Mouse (Mus musculus): ENCODE results near the gene Gtf2i. TPM values are rescaled to one million over a fixed set of nuclear protein-coding genes. Genes with fewer than 3 reads are reported as not detected.

Gtf2i gene
- polyA plus RNA-seq, 1 experiment from 2014 or later: 157 TPM

DNA sequence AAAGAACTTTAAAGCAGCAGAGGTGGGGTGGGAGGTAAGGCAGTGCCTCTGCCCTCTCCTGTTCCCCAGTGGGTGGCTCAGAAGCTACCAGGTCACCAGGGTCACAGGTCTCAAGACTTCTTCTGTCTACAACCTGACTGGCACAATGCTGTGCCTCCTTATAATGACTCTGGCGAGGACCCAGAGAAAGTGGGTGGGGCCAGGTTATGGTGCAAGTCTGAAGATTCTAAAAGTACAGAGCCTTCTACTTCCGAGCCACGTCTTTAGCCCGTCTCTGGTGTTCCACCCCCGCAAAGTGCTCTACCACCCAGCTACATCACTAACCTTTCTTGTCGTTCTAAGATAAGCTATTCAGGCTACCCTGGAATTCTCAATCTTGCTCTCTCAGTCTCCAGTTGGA, 82.4 kb downstream of the Gtf2i start:
- Histone ChIP-seq H3K9ac (ENCODE audit: low read depth, low read length) (no peak overlapping the region), H3K27me3 (ENCODE audit: insufficient read depth, low read length) (no peaks in the 10 kb centered on the region), H3K4me3 (replicated peaks; ENCODE audit: low read depth, low read length) (no peak overlapping the region), H3K4me1 (replicated peaks; ENCODE audit: insufficient read depth, low read length) (peaks cover 14% of the 10 kb centered on the region; the same call in 1 of the 2 replicates), H3K27ac (peak overlapping the region; percentile 48; the same call in 1 of the 2 replicates), H3K4me2 (ENCODE audit: low read length) (no peak overlapping the region), H3K36me3 (ENCODE audit: insufficient read depth, low read length) (peaks cover 6% of the 10 kb centered on the region), H3K9me3 (replicated peaks; ENCODE audit: low read length) (no peaks in the 10 kb centered on the region)
- no peak for TF ChIP-seq CTCF (IDR thresholded peaks at IDR 0.05; ENCODE audit: low read depth)
- DNase-seq (ENCODE audit: low spot score) (no peak), ATAC-seq (replicated peaks; ENCODE audit: low FRiP score, low read depth) (no peak)
- 54% methylated on average over 6 of the region's 6 CpGs for WGBS

DNA sequence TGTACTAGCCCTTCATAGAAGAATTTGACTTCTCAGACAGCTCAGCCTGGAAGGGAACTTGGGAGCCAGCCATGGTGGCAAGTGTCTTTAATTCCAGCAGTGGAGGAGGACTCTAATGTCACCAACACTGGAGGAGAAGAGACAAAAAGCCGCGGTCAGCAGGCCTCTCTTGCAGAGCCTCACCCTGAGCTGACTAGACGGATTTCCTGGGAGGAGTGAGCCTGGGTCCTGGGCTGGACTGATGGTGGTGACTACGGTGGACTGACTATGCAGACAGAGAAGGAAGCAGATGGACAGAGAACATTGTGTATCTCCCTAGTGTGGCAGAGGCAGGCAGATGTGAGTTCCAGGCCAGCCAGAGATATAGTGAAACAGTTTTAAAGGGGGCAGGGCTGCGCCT, 83.2 kb downstream of the Gtf2i start:
- H3K27ac ChIP-seq: 0 out of 2 replicates have a peak overlapping the region, but pooled peaks have one; percentile 4
- H3K9me3 ChIP-seq (replicated peaks; ENCODE audit: low read length): no peaks in the 10 kb centered on the region
- WGBS: 66% methylated on average over 5 of the region's 5 CpGs
- no peaks in the 10 kb centered on the region for H3K27me3 ChIP-seq (ENCODE audit: insufficient read depth, low read length)
- no peaks in the 10 kb centered on the region for H3K36me3 ChIP-seq (ENCODE audit: insufficient read depth, low read length)
- H3K4me2 ChIP-seq (ENCODE audit: low read length): no peak overlapping the region
- H3K4me3 ChIP-seq (replicated peaks; ENCODE audit: low read depth, low read length): no peak overlapping the region
- ATAC-seq (replicated peaks; ENCODE audit: low FRiP score, low read depth) (no peak), DNase-seq (ENCODE audit: low spot score) (no peak)
- H3K4me1 ChIP-seq (replicated peaks; ENCODE audit: insufficient read depth, low read length): peaks cover 10% of the 10 kb centered on the region; the same call in 1 of the 2 replicates
- no peak for TF ChIP-seq CTCF (IDR thresholded peaks at IDR 0.05; ENCODE audit: low read depth)
- no peak overlapping the region for H3K9ac ChIP-seq (ENCODE audit: low read depth, low read length)

DNA sequence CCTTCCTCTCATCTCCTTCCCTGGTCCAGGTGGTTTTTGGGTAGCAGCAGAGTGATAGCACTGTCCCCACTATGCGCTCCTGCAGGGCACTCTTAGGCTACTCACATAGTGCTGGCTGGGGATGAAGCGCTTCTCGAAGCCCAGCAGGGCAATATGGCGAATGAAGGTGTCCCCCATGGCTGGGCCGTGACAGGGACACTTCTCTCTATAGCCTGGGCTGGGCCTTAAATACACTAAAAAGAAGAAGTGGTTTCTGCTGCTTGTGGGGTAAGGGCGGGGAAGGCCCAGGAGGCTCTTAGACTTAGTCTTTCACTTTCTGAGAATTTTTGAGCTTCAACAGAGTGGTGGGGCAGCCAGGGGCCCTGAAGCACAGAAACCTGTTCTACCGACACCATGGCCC, 85.2 kb downstream of the Gtf2i start, which contains the start of gene Ncf1:
TSS of gene Ncf1 (minus strand) at position 235 of the 400 bp plus-strand sequence.
- DNase-seq (ENCODE audit: low spot score) (no peak), ATAC-seq (replicated peaks; ENCODE audit: low FRiP score, low read depth) (no peak)
- no peak within 1 kb of the TSS for H3K9ac ChIP-seq (ENCODE audit: low read depth, low read length)
- H3K4me1 ChIP-seq (replicated peaks; ENCODE audit: insufficient read depth, low read length): peaks cover 5% of the 10 kb centered on the region; the same call in 1 of the 2 replicates
- TF ChIP-seq CTCF (IDR thresholded peaks at IDR 0.05; ENCODE audit: low read depth): no peak
- H3K4me2 ChIP-seq (ENCODE audit: low read length): no peak within 1 kb of the TSS
- H3K27ac ChIP-seq: no peak within 1 kb of the TSS
- no peak within 1 kb of the TSS for H3K4me3 ChIP-seq (replicated peaks; ENCODE audit: low read depth, low read length)
- H3K9me3 ChIP-seq (replicated peaks; ENCODE audit: low read length): no peaks in the 10 kb centered on the region
- no peaks in the 10 kb centered on the region for H3K27me3 ChIP-seq (ENCODE audit: insufficient read depth, low read length)
- WGBS: 89% methylated on average over 7 of the region's 7 CpGs
- H3K36me3 ChIP-seq (ENCODE audit: insufficient read depth, low read length): no peaks in the 10 kb centered on the region

DNA sequence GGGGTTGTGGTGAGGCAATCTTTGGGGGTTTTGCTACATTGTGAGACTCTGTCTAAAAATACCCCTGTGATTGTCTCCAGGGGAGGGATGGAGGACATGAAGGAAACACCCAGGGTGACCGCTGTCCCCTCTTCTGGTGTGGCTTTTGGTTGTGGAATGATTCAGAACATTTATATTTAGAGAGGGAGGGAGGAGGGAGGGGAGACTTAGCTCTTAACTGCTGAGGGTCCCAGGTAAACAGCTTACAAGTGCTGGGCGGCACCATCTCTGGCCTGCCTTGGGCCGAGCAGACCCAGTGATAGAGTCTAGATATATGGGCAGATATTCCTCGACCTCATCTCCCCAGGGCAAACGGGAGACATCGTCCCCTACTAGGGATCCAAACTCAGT, 86.3 kb downstream of the Gtf2i start:
- TF ChIP-seq CTCF (IDR thresholded peaks at IDR 0.05; ENCODE audit: low read depth): no peak
- Histone ChIP-seq H3K4me1 (replicated peaks; ENCODE audit: insufficient read depth, low read length) (peaks cover 5% of the 10 kb centered on the region; the same call in 1 of the 2 replicates), H3K36me3 (ENCODE audit: insufficient read depth, low read length) (no peaks in the 10 kb centered on the region), H3K4me3 (replicated peaks; ENCODE audit: low read depth, low read length) (no peak overlapping the region), H3K9me3 (replicated peaks; ENCODE audit: low read length) (no peaks in the 10 kb centered on the region), H3K27ac (no peak overlapping the region), H3K27me3 (ENCODE audit: insufficient read depth, low read length) (no peaks in the 10 kb centered on the region), H3K4me2 (ENCODE audit: low read length) (no peak overlapping the region), H3K9ac (ENCODE audit: low read depth, low read length) (no peak overlapping the region)
- ATAC-seq (replicated peaks; ENCODE audit: low FRiP score, low read depth) (no peak), DNase-seq (ENCODE audit: low spot score) (no peak)
- 77% methylated on average over 6 of the region's 6 CpGs for WGBS

DNA sequence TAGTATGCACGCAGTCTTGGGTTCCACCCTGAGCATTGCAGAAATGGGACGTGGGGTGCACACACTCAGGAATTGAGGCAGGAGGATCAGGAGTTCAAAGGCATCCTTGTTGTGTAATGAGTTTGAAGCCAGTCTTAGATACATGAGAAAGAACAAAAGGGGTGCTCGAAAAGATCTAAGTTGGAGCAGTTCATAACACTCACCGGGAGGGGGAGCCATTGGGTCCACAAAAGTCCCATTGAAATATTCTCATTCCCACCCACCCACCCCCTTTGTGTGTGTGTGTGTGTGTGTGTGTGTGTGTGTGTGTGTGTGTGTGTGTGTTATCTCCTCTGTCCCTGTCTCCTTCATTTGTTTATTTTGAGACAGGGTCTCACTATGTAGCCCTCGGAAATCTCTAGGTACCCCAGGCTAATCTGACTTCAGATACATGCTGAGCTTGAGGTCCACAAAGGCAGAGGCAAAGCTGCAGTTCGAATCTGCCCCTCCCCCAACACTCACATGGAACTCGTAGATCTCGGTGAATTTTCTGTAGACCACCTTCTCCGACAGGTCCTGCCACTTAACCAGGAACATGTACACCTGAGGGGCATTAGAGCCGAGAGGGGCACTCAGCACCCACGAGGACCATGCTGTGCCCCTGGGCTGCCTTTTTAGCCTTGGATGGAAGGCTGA, 86.8 kb downstream of the Gtf2i start:
- Histone ChIP-seq H3K4me1 (replicated peaks; ENCODE audit: insufficient read depth, low read length) (peaks cover 4% of the 10 kb centered on the region; the same call in 1 of the 2 replicates), H3K4me3 (replicated peaks; ENCODE audit: low read depth, low read length) (no peak overlapping the region), H3K9ac (ENCODE audit: low read depth, low read length) (no peak overlapping the region), H3K27ac (no peak overlapping the region), H3K36me3 (ENCODE audit: insufficient read depth, low read length) (no peaks in the 10 kb centered on the region), H3K4me2 (ENCODE audit: low read length) (peak overlapping the region; percentile 7; the same call in 1 of the 2 replicates), H3K27me3 (ENCODE audit: insufficient read depth, low read length) (no peaks in the 10 kb centered on the region), H3K9me3 (replicated peaks; ENCODE audit: low read length) (no peaks in the 10 kb centered on the region)
- peak; percentile 64 for DNase-seq (ENCODE audit: low spot score)
- TF ChIP-seq CTCF (IDR thresholded peaks at IDR 0.05; ENCODE audit: low read depth): peak; percentile 61
- no peak for ATAC-seq (replicated peaks; ENCODE audit: low FRiP score, low read depth)
- 49% methylated on average over 11 of the region's 11 CpGs for WGBS

DNA sequence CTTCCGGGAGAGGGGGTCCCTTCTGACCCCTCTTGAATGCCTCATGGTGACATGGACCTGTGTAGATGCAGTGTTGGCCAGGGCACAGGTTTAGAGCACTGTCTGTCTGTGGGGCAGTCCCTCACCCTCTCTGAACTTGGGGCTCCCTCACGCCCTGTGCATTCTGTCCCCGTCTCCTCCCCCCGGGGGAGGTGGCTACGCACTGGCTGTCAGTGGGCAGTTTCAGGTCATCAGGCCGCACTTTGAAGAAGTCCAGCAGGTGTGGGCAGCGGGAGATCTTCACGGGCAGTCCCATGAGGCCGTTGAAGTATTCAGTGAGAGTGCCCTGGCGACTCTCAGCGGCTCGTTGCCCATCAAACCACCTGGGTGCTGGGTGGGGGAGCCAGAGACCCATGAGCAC, 87.6 kb downstream of the Gtf2i start:
- ATAC-seq (replicated peaks; ENCODE audit: low FRiP score, low read depth) (no peak), DNase-seq (ENCODE audit: low spot score) (no peak)
- H3K27ac ChIP-seq: no peak overlapping the region
- TF ChIP-seq CTCF (IDR thresholded peaks at IDR 0.05; ENCODE audit: low read depth): no peak
- no peaks in the 10 kb centered on the region for H3K27me3 ChIP-seq (ENCODE audit: insufficient read depth, low read length)
- 31% methylated on average over 12 of the region's 12 CpGs for WGBS
- H3K4me2 ChIP-seq (ENCODE audit: low read length): peak overlapping the region; percentile 7; the same call in 1 of the 2 replicates
- no peak overlapping the region for H3K9ac ChIP-seq (ENCODE audit: low read depth, low read length)
- H3K9me3 ChIP-seq (replicated peaks; ENCODE audit: low read length): no peaks in the 10 kb centered on the region
- H3K36me3 ChIP-seq (ENCODE audit: insufficient read depth, low read length): no peaks in the 10 kb centered on the region
- no peak overlapping the region for H3K4me3 ChIP-seq (replicated peaks; ENCODE audit: low read depth, low read length)
- peaks cover 1% of the 10 kb centered on the region; the same call in 1 of the 2 replicates for H3K4me1 ChIP-seq (replicated peaks; ENCODE audit: insufficient read depth, low read length)

Data from kidney, postnatal 0 days (tissue).